Mouse (Mus musculus) spleen, embryonic (tissue): ENCODE measurements around the gene Gpx1.

ENCODE experiments used
- CTCF ChIA-PET: fragments of 350-600 bp; sonication (Branson Sonifier 250); formaldehyde crosslinking; loops from one replicate; lab custom pipeline; 2022; lab: Charles Lee

Gpx1 gene

GRCm38 (mm10) chr9:108338886-108339781 lies at the start of gene Gpx1:
Gene Gpx1 (plus strand): TSS chr9:108338903.
- CTCF ChIA-PET = interaction anchor here (0.9 kb wide), 1 partner anchor 55 kb away, joined by 3 read pairs; no protein-coding TSS in a partner anchor

DNA sequence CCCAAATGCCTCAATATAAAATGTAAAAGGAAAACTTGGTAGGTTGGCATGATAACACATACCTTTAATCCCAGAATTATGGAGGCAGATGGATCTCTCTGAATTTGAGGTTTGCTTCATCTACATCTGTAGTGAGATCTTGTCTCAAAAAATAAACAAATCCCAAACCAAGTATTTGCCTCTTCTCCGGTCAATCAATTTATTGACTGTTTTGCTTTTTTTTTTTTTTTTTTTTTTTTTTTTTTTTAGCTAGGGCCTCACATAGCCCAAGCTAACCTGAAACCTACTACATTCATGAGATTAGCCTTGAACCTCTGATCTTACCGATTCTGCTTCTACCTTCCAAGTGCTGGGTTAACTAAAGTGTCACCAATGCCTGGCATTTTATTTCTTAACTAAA lies 49.4 kb upstream of the Gpx1 start:
- CTCF ChIA-PET = no interaction called here

- CTCF ChIA-PET = interaction anchor here (0.5 to 0.7 kb wide), 2 partner anchors 17 to 769 kb away, joined by 3 to 6 read pairs; no protein-coding TSS in a partner anchor
Observed at GRCm38 (mm10) chr9:108290016-108290750, 48.5 kb upstream of the Gpx1 start, which contains the start of gene Nicn1. Gene Nicn1 (plus strand): TSS chr9:108290429.

- CTCF ChIA-PET = interaction anchor here (0.5 to 0.7 kb wide), 2 partner anchors 17 to 768 kb away, joined by 3 to 6 read pairs; no protein-coding TSS in a partner anchor
Observed at GRCm38 (mm10) chr9:108290773-108291172, 47.9 kb upstream of the Gpx1 start.

- CTCF ChIA-PET = interaction anchor here (0.6 to 1.0 kb wide), 3 partner anchors 12 to 40 kb away, joined by 3 to 7 read pairs (median 3); no protein-coding TSS in a partner anchor
Observed at GRCm38 (mm10) chr9:108296453-108297355, 42.0 kb upstream of the Gpx1 start, which contains the start of gene Amt. Gene Amt (plus strand): TSS chr9:108296853.

DNA sequence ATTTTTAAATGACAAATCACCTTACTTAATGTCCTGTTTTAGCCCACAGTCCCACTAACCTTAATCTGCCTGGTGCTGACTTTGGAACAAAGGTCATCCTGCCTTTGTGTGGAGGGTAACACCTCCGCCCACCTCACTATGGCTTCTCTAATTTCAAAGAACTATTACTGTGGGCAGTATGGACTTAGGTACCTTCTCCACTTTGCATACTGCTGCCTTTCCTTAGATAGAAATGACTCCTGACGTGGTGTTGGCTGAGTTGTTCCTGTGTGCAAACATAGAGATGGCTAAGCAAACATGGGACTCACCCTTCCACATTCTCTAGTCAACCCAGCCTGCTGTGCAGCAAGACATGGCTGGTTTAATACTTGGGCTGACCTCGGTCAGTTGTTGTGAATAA lies 36.9 kb upstream of the Gpx1 start:
- CTCF ChIA-PET = no interaction called here

DNA sequence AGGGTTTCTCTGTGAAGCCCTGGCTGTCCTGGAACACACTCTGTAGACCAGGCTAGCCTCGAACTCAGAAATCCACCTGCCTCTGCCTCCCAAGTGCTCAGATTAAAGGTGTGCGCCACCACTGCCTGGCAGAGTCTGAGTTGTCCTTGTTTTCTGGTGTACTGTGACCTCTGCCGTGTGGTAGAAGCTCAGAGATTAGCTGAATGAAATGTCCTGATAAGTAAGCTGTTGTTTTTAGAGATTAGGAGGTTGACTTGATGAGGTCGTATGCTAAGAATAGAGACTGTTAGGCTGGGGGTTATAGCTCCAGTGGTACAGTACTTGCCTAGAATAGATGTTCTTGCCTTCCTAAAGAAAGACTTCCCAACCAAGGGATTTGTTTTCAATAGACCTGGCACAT lies 34.0 kb upstream of the Gpx1 start:
- CTCF ChIA-PET = interaction anchor here (0.5 kb wide), 1 partner anchor 34 kb away, joined by 3 read pairs; no protein-coding TSS in a partner anchor

DNA sequence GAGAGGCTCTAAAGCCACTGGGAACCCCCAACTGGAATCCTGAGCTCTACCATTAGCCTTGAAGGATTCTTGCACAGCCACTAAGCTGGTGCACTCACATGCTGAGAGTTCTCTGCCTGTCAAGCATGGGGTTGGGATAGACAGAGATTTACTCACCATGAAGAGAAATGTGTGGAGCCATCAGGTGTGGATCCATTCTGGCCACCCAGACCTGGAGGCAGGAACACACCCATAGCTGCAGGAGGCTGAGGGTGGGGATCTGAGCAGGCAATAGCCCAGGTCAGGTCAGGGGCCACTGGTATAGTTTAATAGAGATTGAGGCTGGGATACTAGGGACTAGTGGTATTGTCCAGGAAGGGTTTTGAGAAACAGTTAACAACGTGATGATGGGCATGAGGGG lies 33.5 kb upstream of the Gpx1 start:
- CTCF ChIA-PET = interaction anchor here (0.5 kb wide), 1 partner anchor 33 kb away, joined by 3 read pairs; no protein-coding TSS in a partner anchor

GRCm38 (mm10) chr9:108305629-108306520 lies 32.8 kb upstream of the Gpx1 start, which contains the start of the genes Rhoa and Tcta:
Gene Rhoa (plus strand): TSS chr9:108306129.
Gene Tcta (minus strand): TSS chr9:108306160.
- CTCF ChIA-PET = no interaction called here

DNA sequence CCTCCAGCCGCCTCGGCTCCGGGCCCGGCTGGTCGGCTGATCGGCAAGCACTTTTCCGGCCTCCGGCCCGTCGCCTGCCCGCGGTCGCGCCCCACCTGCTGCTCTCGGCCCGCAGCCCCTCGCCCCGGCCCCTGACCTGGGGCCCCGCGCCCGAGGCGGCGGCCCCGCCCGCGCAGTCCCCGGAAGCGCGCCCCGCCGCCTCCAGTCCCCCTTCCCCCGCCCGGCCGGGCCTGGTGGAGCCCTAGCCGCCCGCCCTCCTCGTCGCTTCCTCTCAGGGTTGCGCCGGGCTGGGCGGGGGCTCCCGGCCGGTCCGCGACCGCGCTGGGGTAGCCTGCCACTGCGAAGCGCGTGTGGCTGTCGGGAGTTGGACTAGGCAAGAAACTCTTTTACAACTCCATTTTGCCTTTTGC lies 32.1 kb upstream of the Gpx1 start:
- CTCF ChIA-PET = no interaction called here

DNA sequence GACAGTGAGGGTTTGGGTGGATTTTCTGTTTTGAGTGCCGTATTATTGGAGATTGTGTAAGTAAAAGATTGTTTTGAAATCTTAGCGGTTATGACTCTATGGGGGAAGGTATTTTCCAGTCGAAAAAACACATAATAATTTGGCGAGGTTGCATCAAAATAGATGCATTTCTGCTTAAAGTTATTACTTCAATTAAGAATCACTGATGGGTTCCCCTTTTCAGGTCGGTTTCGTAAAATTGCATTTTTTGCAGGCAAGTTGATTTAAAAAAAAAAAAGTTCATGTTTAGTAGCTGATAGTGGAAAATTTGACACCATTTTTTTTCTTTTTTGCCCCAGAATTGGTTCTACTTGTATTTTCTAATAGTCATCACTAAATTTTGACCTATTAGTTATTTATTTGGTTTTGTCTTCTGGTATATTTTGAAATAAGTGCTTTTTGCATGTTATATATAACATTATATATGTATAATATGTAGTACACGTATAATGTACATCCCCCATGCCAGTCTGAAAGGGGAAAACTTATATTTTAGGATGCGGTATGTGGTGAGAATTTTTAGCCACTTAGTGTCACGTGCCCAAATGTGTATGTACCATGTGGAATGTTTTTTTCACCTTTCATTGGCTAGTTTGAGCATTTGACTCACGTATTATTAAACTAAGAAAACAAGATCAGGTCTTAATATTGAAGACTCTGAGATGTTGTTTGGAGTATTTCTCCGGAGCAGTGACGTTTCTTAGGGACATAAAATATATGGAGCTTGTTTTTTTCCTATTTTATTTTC lies 31.5 kb upstream of the Gpx1 start:
- CTCF ChIA-PET = interaction anchor here (0.6 to 0.9 kb wide), 3 partner anchors 15 to 41 kb away, joined by 3 read pairs; partner anchors contain the start of genes Nicn1 and Usp4

DNA sequence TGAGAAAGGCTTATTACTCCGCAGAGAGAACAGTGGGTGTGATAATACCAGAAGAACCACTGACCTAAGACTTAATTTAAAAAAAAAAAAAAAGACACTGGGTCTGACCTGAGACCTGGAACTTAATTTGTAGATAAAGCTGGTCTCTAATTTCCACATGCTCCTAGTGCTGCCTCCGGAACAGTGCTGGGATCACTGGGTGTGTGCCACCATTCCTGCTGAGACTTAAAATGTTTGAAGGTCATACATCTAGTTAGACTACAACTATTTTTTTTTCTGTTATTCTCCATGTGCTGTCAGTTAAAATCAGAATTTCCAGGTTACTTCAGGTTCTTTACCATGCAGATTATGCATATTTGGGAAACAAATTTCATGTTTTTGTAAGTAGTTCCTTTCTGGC lies 30.6 kb upstream of the Gpx1 start:
- CTCF ChIA-PET = interaction anchor here (0.6 to 0.9 kb wide), 3 partner anchors 16 to 42 kb away, joined by 3 to 4 read pairs (median 3); partner anchors contain the start of gene Usp4

- CTCF ChIA-PET = no interaction called here
Observed at GRCm38 (mm10) chr9:108317572-108317971, 21.1 kb upstream of the Gpx1 start.

- CTCF ChIA-PET = interaction anchor here (1.0 kb wide), 1 partner anchor 9 kb away, joined by 3 read pairs; no protein-coding TSS in a partner anchor
Observed at GRCm38 (mm10) chr9:108318462-108318861, 20.2 kb upstream of the Gpx1 start.

DNA sequence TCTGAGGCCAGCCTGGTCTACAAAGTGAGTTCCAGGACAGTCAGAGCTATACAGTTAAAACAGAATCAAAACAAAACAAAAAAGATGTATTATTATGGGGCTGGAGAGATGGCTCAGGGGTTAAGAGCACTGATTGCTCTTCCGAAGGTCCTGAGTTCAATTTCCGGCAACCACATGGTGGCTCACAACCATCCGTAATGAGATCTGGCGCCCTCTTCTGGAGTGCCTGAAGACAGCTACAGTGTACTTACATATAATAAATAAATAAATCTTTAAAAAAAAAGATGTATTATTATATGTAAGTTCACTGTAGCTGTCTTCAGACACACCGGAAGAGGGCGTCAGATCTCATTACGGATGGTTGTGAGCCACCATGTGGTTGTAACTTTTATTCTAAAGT lies 16.6 kb upstream of the Gpx1 start:
- CTCF ChIA-PET = interaction anchor here (0.7 kb wide), 1 partner anchor 20 kb away, joined by 3 read pairs; no protein-coding TSS in a partner anchor

GRCm38 (mm10) chr9:108324784-108325183 lies 13.9 kb upstream of the Gpx1 start:
- CTCF ChIA-PET = no interaction called here

GRCm38 (mm10) chr9:108325811-108326210 lies 12.9 kb upstream of the Gpx1 start:
- CTCF ChIA-PET = interaction anchor here (0.7 kb wide), 1 partner anchor 8 kb away, joined by 4 read pairs; no protein-coding TSS in a partner anchor

DNA sequence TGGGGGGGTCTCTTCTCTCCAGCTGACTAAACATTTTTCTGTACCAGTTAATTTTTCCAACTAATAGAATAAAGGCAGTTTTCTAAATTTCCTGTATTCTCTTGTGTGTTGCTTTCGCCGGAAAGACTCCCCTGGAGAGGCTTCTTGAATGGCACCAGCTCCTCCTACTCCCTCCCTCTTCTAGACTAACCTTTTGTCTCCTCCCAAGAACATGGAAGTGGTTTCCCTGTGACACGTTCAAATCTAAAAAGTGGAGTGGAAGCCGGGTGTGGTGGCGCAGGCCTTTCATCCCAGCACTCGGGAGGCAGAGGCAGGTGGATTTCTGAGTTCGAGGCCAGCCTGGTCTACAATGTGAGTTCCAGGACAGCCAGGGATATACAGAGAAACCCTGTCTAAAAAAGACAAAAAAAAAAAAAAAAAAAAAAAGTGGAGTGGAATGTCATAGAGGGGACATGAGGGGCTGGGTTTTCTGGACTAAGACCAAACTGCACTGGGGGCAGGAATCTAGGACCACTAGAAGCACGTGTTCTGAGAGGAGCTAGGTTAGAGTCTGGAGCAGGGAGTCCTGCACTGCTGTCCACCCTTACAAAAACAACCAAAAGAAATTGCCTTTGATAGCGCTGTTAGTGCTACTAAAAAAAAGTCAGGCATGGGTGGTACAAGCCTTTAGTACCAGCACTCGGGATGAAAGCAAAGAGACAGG lies 704 bp upstream of the Gpx1 start:
- CTCF ChIA-PET = interaction anchor here (0.7 to 0.9 kb wide), 2 partner anchors 33 to 54 kb away, joined by 3 read pairs; no protein-coding TSS in a partner anchor
